Mouse (Mus musculus) CD4-positive, CD25-positive, alpha-beta regulatory T cell, adult 9 weeks (primary cell): ENCODE results near the gene Gapvd1. TPM values are rescaled to one million over a fixed set of nuclear protein-coding genes. Genes with fewer than 3 reads are reported as not detected.

Experiments used
- polyA plus RNA-seq: library from polyadenylated mRNA; unstranded; fragments of 100-300 nt; shearing (Covaris generic); gene quantifications from one replicate; pipeline ENCODE4 v1.2.1, GENCODE M21; 2017

The Gapvd1 gene
- polyA plus RNA-seq = 93.4 TPM

DNA sequence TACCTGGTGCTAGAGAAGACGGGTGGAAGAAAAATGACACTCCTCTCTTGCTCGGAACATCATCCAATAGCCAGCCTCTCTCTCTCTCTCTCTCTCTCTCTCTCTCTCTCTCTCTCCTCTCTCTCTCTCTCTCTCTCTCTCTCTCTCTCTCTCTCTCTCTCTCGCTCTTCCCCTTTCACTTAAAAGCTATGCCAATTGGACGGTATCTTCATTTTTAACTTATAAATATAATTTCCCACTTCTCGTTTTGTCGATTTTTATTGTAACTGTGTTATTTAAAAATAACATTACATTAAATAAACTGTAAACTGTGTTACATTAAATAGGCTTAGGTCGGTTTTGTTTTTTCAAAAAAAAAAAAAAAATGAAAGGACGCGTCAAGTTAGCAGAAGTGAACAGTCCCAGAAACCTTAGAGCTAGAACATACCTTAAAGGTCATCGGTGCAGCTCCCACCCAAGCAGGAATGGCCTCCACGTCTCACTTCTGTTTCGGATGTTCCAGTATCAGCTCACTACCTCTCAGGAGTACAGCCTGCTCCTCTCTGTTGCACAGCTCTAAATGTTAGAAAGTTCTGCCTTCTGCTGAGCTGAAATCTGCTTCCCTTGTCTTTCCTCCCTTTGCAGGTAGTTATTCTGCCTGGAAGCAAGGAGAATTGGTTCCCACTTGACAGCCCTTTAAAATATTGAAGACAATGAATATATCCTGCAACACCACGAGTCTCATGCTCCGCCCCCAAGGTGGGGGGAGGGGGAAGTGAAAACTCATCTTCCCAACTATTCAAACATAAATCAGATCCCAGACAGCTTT, at the start of gene Gapvd1:
Gene Gapvd1 (minus strand): TSS at position 682 of the 808 bp plus-strand sequence.

DNA sequence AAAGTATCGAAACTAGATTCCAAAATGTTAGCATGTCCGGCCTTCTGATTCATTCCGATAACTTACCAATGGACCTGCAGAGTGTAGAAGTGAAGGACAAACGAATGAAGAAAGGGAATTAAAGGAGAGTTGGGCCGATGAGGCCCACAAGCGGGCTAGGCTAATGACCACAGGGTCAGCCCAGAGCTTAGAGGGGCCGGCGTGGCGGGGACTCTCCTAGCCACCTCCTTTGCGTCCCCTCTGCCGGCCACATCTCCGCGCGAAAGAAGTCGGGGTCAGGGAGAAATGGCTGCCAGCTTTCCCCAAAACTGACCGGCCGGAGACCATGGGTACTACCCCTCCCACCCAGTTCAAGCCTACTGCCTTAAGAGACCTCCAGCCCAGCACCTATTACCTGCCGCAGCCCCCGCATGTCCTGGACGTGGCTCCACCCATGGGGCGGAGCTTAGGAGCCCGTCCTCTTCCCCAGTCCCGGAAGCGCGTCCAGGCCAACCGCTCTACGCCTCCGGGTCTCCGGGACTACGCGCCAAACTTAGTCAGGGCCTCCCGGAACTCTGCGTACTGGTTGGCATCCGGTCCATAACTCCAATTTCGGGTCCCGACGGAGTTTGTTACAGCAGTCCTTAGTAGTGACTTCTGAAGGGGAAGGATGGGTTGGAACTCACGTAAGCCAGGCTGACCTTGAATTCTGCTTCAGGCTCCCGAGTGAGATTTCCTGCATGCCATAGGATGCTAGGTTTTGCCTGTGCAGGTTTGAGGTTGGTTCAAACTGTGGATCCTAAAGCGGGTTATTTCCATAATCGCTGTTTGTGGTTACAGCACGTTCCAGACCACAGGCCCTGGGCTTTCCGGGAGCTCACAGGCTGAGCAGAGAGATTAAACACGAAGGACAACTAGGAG, 44.6 kb upstream of the Gapvd1 start, which contains the start of gene Rabepk:
Gene Rabepk (minus strand): TSS at position 556 of the 900 bp plus-strand sequence.

GRCm38 (mm10) chr2:34771368-34772226, 16.6 kb upstream of the Gapvd1 start, which contains the start of gene Hspa5:
Gene Hspa5 (plus strand): TSS chr2:34771970.

Other genes starting within 250 kb of the Gapvd1 start
- 557 TPM for gene Hspa5, start 16.7 kb upstream of the Gapvd1 start, polyA plus RNA-seq
- gene Rabepk, start 44.7 kb upstream of the Gapvd1 start, polyA plus RNA-seq = 49.0 TPM
- gene Fbxw2, start 71.1 kb upstream of the Gapvd1 start, polyA plus RNA-seq = 65.6 TPM
- not detected for gene Gm34653, start 77.8 kb upstream of the Gapvd1 start, polyA plus RNA-seq
- gene Cutal, start 119.2 kb upstream of the Gapvd1 start, polyA plus RNA-seq = not detected
- 52.0 TPM for gene Psmd5, start 119.7 kb upstream of the Gapvd1 start, polyA plus RNA-seq
- gene Phf19, start 158.8 kb upstream of the Gapvd1 start, polyA plus RNA-seq = 1.1 TPM
- 450 TPM for gene Traf1, start 206.5 kb upstream of the Gapvd1 start, polyA plus RNA-seq